Mouse (Mus musculus) C2C12 (cell line): Measurements from ENCODE around the gene Gm11437.

Experiments
- CTCF ChIP-seq: IDR thresholded peaks from one replicate; pipeline ENCODE4 v1.5.1; 2011; ENCODE audit not compliant: control insufficient read depth, insufficient read depth, insufficient read length
- USF1 ChIP-seq: IDR thresholded peaks from one replicate; pipeline ENCODE4 v1.6.1; 2011; ENCODE audit warnings: low read depth, mild to moderate bottlenecking, control low read depth, moderate library complexity

DNA sequence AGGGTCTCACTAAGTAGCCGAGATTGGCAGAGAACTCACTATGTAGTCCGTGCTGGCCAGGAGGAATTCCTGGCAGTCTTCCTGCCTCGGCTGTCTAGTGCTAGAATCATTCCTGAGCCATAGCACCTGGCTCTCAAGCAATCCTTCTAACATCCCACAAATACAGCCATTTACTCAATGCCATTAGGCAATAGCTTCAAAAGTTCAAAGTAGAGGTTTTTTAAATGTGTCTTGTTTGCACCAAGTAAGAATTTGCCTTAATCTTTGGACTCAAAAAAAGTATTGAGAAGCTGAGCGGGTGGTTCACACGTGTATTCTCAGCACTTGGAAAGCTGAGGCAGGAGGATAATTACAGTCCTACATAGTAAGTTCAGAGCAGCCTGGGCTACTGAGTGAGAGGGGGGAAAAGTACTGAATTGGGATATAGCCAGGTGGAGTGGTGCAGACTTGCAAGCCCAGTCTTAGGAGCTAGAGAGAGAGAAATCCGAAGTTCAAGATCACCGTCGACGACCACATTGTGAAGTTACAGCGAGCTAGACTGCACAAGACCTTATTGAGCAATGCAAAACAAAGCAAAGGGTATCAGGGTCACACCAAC, 22.0 kb downstream of the Gm11437 start:
- TF ChIP-seq CTCF (no peak), USF1 (no peak)
